Mouse (Mus musculus) heart, adult 9 months (tissue): ENCODE measurements around the gene Dock2.
"Not testable (repeated sequence)": the region's sequence is repeated elsewhere in the genome, so short reads cannot be mapped to it uniquely, and the experiment has no call there.

Experiments
- DNase-seq, 2 experiments: peaks; one replicate each; pipeline ENCODE4 v3.0.0; 2022; ENCODE audit warnings: low spot score in 2 of 2

Gene Dock2

GRCm38 (mm10) chr11:34783587-34784043 is at the start of gene Dock2:
TSS of gene Dock2 (minus strand) at chr11:34783892.
- peak; percentile 27 to 57 for DNase-seq

- no peak for DNase-seq
Observed at GRCm38 (mm10) chr11:34832678-34833077, 49.0 kb upstream of the Dock2 start.

DNA sequence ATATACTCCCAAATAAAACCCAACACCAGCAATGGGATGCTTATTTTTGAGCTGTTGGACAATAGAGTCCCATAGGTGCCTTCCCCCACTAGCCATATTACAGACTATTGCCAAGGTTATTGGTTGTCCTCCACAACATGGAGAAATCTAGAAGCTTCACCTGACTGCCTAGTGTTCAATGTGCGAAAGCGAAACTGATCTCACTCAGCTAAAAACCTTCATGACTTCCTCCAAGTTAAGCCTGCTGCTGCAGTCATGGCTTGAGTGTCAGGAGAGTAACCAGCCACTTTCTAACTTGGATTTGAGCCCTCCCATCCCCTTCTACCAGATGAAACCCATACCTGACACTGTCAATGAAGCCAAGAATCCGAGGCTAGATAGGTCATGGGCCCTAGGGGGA is 44.1 kb upstream of the Dock2 start:
- no peak for DNase-seq

GRCm38 (mm10) chr11:34826940-34827339 is 43.2 kb upstream of the Dock2 start:
- DNase-seq = no peak

GRCm38 (mm10) chr11:34824791-34825190 is 41.1 kb upstream of the Dock2 start:
- DNase-seq = peak in 1 of 2 experiments; percentile 23

DNA sequence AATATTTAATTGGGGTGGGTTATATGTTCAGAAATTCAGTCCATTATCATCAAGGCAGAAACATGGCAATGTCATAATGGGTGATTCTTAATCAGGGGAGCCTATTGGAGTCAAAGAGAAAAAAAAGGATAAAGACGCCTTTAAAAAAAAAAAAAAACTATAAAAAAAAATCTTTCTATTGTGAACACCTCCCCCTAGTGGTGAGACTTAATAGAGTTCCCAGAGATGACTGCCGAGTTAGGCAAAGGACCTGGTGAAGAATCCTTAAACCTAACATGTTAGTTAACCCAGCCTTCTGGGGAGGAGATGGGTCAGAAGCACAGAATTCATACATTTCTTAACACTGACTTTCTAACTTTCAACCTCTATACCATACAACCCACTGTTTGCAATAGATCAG is 31.1 kb upstream of the Dock2 start:
- DNase-seq = no peak

GRCm38 (mm10) chr11:34814319-34814718 is 30.6 kb upstream of the Dock2 start:
- DNase-seq = no peak

GRCm38 (mm10) chr11:34805026-34805425 is 21.3 kb upstream of the Dock2 start:
- not testable (repeated sequence) for DNase-seq

DNA sequence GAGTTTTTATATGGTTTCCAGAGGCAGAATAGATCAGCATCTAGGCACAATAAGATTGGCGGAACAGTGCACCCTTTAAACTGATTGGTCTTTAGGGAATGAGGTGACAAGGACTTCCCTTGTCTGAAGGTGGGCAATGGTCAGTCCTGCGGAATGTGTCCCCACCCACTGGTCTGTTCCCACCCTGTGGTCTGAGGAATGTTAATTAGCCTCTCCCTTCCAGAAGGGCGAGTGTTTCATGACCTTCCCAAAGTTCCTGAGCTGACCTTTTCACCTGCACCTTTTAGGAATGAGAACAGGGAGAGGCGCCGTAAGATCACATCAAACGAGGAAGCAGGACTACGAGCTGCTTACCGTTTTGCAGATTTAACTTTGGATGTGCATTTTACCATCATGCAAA is 14.4 kb upstream of the Dock2 start:
- not testable (repeated sequence) for DNase-seq

- DNase-seq = no peak
Observed at GRCm38 (mm10) chr11:34796097-34796496, 12.4 kb upstream of the Dock2 start.

DNA sequence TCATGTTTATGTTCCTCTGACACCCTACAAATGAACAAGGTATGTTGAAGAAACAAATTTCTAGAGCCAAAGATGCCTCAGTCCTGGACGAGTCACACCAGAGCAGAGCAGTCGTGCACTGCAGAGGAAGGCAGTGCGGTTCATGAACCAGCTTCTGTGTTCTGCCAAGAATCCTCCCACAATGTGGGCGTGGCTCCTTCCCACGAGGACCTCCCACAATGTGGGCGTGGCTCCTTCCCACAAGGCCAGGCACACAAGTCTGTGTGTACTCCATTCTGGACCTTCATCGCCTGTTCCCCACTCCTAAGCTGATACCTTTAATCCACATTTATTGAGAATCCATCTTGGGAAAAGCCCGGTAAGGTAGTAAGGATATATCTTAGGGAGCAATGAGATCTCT is 8.2 kb upstream of the Dock2 start:
- no peak for DNase-seq

- no peak for DNase-seq
Observed at GRCm38 (mm10) chr11:34784864-34785263, 1.2 kb upstream of the Dock2 start.

GRCm38 (mm10) chr11:34782516-34783430 is 919 bp downstream of the Dock2 start:
- peak; percentile 18 to 29 for DNase-seq

DNA sequence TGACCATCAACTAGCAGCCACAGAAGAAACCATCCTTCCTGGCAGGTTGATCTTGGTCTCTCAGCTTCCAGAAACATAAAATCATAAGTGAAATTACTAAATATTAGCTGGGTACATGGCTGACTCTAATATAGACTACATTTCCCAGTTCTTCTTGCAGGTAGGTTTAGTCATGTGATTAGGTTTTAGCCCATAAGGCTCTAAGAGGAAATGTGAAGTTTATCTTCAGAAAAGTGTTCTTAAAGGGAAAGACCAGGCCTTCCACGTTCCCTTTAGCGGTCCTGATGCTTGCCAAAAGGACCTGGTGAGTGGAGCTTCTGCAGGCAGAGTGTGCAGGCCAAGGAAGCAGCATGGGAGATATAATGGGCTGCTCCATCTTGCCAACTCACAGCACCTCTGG is 2.9 kb downstream of the Dock2 start:
- DNase-seq = no peak

- no peak for DNase-seq
Observed at GRCm38 (mm10) chr11:34779966-34780365, 3.7 kb downstream of the Dock2 start.

DNA sequence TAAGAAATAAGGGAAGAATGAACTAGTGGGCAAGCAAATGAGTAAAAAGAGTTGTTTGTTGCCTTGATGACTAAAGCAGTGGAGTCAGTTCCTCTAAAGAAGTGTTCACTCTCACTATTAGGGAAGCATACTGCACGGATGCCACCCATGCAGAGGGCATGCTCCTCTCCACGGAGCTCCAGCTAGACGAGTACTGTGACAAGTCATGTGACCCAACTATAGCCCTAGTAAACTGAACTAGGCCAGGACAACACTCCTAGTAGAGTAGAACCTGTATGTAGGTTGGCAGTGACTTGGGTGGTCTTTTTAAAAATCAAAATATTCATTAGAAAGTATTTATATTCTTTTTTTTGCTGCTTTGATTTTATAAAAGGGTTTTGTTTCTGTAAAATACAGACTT is 5.3 kb downstream of the Dock2 start:
- peak in 1 of 2 experiments; percentile 6 for DNase-seq

DNA sequence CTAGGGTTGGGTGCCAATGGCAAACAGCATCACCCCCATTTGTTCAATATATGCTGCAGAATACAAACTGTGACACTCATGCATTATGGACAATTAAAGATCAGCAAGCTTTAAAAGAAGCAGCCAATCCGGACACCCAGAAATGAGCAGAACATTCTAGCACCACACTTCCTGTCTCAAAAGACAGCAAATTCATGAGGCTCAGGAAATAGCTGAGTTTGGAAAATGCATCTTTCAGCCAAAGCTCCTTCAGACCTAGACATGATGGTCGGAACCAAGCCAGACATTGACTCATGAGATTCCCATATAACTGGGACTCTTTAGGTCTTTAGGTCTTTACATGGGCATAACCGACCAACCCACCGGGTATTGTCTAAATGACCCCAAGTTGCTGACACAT is 6.2 kb downstream of the Dock2 start:
- no peak for DNase-seq

DNA sequence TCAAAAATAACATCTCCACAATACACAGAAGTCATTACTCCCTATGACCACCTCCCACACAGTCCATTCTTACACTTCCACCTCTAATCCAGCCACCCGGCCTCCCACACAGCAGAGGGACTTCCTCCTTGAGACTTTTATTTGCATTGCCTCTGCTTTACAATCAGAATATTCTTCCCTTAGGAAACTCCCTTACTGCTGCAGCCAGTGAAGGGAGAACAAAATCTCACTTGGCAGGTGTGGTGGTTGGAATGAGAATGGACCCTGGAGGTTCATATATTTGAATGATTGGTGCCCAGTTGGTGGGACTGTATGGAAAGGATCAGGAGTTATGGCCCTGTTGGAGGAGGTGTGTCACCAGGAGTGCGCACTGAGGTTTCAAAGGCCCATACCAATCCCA is 7.6 kb downstream of the Dock2 start:
- DNase-seq = no peak

- no peak for DNase-seq
Observed at GRCm38 (mm10) chr11:34774636-34775035, 9.1 kb downstream of the Dock2 start.

DNA sequence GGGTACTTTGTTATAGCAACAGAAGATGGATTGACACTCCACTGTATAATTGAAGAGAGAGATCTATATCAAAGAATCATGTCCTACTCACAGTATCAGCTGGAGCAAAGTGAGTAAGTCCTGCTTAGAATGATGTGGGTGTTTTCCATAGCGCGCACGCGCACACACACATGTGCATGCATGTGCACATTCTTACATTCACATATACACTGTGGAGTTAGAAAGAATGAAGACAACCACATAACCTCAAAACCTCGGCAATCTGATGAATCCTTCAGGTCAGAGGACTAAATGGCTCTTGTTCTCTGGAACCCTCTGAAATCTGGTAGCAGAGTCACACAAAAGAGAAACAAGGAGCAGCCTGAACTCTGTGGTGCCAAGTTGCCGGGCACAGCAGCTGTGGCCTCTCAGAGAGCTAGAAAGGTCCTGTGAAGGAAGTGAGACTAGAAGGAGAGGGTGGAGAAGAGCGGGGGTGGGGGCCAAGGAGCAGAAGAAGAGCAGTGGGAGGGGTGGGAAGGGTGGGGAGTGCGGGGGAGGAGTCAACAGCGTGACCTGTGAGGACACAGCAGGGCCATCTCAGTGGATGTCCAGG is 10.3 kb downstream of the Dock2 start:
- peak in 1 of 2 experiments; percentile 6 for DNase-seq

- DNase-seq = peak; percentile 39 to 50
Observed at GRCm38 (mm10) chr11:34771221-34771986, 12.3 kb downstream of the Dock2 start.

DNA sequence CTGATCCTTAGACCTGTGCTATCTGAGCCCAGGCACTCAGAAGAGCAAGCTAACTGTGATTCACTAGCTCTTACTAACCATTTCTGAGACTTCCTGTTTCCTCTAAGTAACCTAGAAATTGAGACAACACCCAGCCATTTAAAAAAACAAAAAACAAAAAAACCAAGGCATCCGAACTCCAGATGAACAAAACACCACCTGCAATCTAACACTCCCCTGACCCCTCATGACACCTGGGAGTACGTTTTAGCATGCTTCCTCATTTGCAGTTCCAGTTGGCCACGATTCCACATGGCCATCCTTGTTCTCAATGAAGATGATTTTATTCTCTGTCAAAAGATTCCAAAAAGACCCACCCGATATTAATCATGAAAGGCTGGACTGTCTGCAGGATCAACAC is 13.0 kb downstream of the Dock2 start:
- peak in 1 of 2 experiments; percentile 4 for DNase-seq
